Mouse (Mus musculus) small intestine, adult 2 months (tissue): Measurements from ENCODE around the gene RPS10-NUDT3.

Experiments
- CTCF ChIP-seq: fragments of 200-500 bp; IDR thresholded peaks from 2 replicates; pipeline ENCODE4 v1.5.1; 2012; ENCODE audit warnings: low read depth, mild to moderate bottlenecking, control low read depth, inconsistent platforms, low read length, moderate library complexity, mixed read lengths; ENCODE audit not compliant: insufficient replicate concordance, insufficient read length; ENCODE audit errors: extremely low read depth
- POLR2A ChIP-seq: fragments of 200-500 bp; IDR thresholded peaks from 2 replicates; pipeline ENCODE4 v1.6.1; 2012; ENCODE audit warnings: low read depth, mild to moderate bottlenecking, control low read depth, inconsistent platforms, low read length, moderate library complexity

DNA sequence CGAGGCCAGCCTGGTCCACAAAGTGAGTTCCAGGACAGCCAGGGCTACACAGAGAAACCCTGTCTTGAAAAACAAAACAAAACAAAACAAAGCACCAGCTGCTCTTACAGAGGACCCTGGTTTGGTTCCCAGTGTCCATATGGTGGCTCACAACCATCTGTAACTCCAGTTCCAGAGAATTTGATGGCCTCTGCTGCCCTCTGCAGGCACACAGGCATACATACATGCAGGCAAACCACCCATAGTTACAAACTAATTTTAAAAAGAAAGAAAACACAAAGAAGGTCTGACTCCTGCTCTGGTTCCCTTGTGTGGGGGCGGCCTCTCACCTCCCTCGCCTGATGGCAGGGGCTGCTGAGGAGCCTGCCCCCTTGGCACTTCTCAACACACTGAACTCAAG lies 101.7 kb downstream of the RPS10-NUDT3 start:
- TF ChIP-seq CTCF (peak; percentile 13; the same call in 1 of the 2 replicates), POLR2A (no peak)
